Mouse (Mus musculus): ENCODE results near the gene Ndufs7.
"Not testable (repeated sequence)": the region's sequence is repeated elsewhere in the genome, so short reads cannot be mapped to it uniquely, and the experiment has no call there.

Ndufs7 gene

GRCm38 (mm10) chr10:80242607-80243006 lies 6.3 kb upstream of the Ndufs7 start:
- DNase-seq (ENCODE audit: low read depth) = no peak

GRCm38 (mm10) chr10:80244791-80245399 lies 4.0 kb upstream of the Ndufs7 start:
- no peak for DNase-seq (ENCODE audit: low read depth)

GRCm38 (mm10) chr10:80245600-80245999 lies 3.3 kb upstream of the Ndufs7 start:
- peak; percentile 89 for DNase-seq (ENCODE audit: low read depth)

GRCm38 (mm10) chr10:80247849-80248248 lies 1.1 kb upstream of the Ndufs7 start:
- no peak for DNase-seq (ENCODE audit: low read depth)

GRCm38 (mm10) chr10:80248437-80248836 lies 484 bp upstream of the Ndufs7 start:
- DNase-seq (ENCODE audit: low read depth) = not testable (repeated sequence)

GRCm38 (mm10) chr10:80250059-80250458 lies 1.1 kb downstream of the Ndufs7 start:
- DNase-seq (ENCODE audit: low read depth) = no peak

GRCm38 (mm10) chr10:80250573-80250972 lies 1.7 kb downstream of the Ndufs7 start:
- DNase-seq (ENCODE audit: low read depth) = no peak

GRCm38 (mm10) chr10:80252011-80252410 lies 3.1 kb downstream of the Ndufs7 start:
- DNase-seq (ENCODE audit: low read depth) = no peak

- DNase-seq (ENCODE audit: low read depth) = no peak
These were observed 3.8 kb downstream of the Ndufs7 start for GRCm38 (mm10) chr10:80252493-80253274.

GRCm38 (mm10) chr10:80253551-80253950 lies 4.6 kb downstream of the Ndufs7 start:
- no peak for DNase-seq (ENCODE audit: low read depth)

GRCm38 (mm10) chr10:80254331-80255297 lies 5.7 kb downstream of the Ndufs7 start:
- no peak for DNase-seq (ENCODE audit: low read depth)

- DNase-seq (ENCODE audit: low read depth) = no peak
These were observed 7.1 kb downstream of the Ndufs7 start for GRCm38 (mm10) chr10:80255881-80256535.

GRCm38 (mm10) chr10:80257936-80258335 lies 9.0 kb downstream of the Ndufs7 start:
- no peak for DNase-seq (ENCODE audit: low read depth)

DNA sequence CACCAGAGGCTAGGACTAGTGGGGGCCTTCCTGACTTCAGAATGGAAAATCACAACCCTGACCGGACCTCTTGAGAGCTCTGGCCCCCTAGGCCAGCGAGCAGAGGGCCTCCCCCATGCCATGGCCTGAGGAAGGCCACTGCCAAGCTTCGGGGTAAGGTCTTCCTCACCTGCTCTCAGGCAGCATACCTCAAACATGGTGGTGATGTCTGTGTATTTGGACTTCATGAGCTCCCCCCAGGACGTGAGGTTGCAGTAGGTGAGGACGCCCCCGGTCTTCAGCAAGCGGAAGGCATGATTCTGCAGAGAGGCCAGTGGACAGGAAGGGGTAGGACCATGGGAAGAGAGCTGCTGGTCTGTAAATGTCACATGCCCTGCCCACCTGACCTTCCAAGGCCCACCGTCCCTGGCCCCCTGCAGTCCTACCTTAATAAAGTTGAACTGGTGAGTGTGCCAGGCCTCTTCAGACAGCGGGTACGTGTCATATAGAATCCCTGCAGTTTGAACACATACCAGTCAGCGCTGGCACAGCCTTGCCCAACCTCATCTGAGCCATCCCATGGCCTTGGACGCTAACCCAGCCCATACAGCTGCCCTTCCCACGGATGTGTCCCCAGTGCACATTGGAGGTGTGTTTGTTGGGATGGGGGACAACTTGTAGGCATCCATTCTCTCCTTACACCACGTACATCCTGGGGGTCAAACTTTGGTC lies 10.0 kb downstream of the Ndufs7 start:
- DNase-seq (ENCODE audit: low read depth) = no peak

- no peak for DNase-seq (ENCODE audit: low read depth)
These were observed 10.5 kb downstream of the Ndufs7 start for GRCm38 (mm10) chr10:80259463-80259805.

- DNase-seq (ENCODE audit: low read depth) = no peak
These were observed 11.1 kb downstream of the Ndufs7 start for GRCm38 (mm10) chr10:80259861-80260641.

DNA sequence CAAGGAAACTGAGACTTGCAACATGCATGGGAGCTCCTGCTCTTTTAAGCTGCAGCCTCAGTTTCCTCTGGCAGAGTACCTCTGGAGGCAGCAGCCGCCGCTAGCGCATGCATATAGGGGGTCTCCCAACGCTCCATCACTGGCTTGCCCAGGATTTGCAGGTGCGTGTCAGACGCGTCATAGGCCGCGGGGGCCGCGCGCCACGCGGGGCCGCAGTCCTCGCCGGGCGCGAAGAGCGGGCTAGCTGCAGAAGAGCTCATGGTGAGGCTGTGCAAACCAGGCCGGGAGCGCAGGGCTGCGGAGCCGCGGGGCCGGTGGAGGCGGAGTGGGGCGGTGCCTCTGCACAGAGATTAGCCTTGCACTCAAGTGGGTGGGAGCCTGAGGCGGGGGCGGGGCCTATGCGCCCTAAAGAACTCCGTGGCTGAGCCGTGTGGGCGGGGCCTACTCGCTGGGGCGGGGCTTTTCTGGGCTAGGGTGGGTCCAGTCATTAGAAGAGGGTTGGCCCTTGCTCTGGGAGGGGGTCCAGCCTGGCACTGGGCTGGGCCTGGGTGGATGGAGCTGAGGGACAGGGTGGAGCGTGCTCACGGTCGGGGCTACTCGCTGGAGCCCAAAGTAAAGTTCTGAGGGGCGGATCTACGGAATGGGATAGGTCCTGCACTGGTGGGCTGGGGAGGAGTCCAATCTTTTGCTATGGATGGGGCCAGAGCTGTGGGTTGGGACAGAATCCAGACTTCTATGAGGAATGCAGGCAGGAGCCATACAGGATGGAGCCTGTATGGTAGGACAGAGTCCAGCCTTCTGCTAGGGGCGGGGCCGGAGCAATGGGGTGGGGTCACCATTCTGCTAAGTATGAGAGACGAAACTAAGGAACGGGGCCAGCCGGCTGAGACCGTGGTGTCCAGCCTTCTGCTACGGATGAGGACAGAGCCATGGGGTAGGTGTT lies 12.0 kb downstream of the Ndufs7 start, which contains the start of the genes Gamt and Dazap1:
Gene Gamt (minus strand): TSS at position 371 of the 943 bp plus-strand sequence.
Gene Dazap1 (plus strand): TSS at position 845 of the 943 bp plus-strand sequence.
- peak; percentile 96 for DNase-seq (ENCODE audit: low read depth)

GRCm38 (mm10) chr10:80261585-80261968 lies 12.7 kb downstream of the Ndufs7 start:
- peak; percentile 97 for DNase-seq (ENCODE audit: low read depth)

- DNase-seq (ENCODE audit: low read depth) = no peak
These were observed 13.2 kb downstream of the Ndufs7 start for GRCm38 (mm10) chr10:80262169-80262568.

All from c-Kit-positive CD71-negative TER-119-negative erythroid progenitor cells, embryonic 14.5 days (primary cell).